Mouse (Mus musculus) adrenal gland, postnatal 14 days (tissue): ENCODE measurements around the gene Gp1bb. TPM values are rescaled to one million over a fixed set of nuclear protein-coding genes. Genes with fewer than 3 reads are reported as not detected.

ENCODE experiments used
- DNase-seq: peaks from one replicate; pipeline ENCODE4 v3.0.0; 2021; ENCODE audit warnings: mixed read lengths
- total RNA-seq: library from RNA; stranded (reverse); gene quantifications from 2 replicates; pipeline ENCODE4 v1.2.3, GENCODE M21; 2021

The Gp1bb gene
- total RNA-seq, 1 experiment from 2014 or later = 0.41 TPM

- no peak for DNase-seq
Observed at GRCm38 (mm10) chr16:18581050-18581622, 41.1 kb downstream of the Gp1bb start.

GRCm38 (mm10) chr16:18580389-18580788, 41.8 kb downstream of the Gp1bb start:
- no peak for DNase-seq

GRCm38 (mm10) chr16:18577599-18578160, 44.5 kb downstream of the Gp1bb start:
- no peak for DNase-seq

- DNase-seq = no peak
Observed at GRCm38 (mm10) chr16:18577071-18577470, 45.1 kb downstream of the Gp1bb start.

GRCm38 (mm10) chr16:18574196-18574595, 48.0 kb downstream of the Gp1bb start:
- peak; percentile 67 for DNase-seq

Other genes starting within 250 kb of the Gp1bb start
- gene Txnrd2, start 196.0 kb downstream of the Gp1bb start, total RNA-seq = 66.4 and 66.5 TPM in 2 replicates
- 117 and 147 TPM in 2 replicates for gene Comt, start 195.6 kb downstream of the Gp1bb start, total RNA-seq
- gene Gnb1l, start 123.7 kb downstream of the Gp1bb start, total RNA-seq = 5.7 and 6.4 TPM in 2 replicates
- 4.4 and 5.8 TPM in 2 replicates for gene Rtl10, start 123.5 kb downstream of the Gp1bb start, total RNA-seq
- 2.5 TPM in 1 of 2 replicates, not detected in the other for gene Tbx1, start 31.7 kb downstream of the Gp1bb start, total RNA-seq
- gene Gm49601, start 4.0 kb upstream of the Gp1bb start, total RNA-seq = 3.4 and 4.5 TPM in 2 replicates
- 12.1 and 15.2 TPM in 2 replicates for gene Sept5, start 7.6 kb upstream of the Gp1bb start, total RNA-seq
- 44.5 and 61.0 TPM in 2 replicates for gene Cldn5, start 154.4 kb upstream of the Gp1bb start, total RNA-seq
- 90.5 and 95.1 TPM in 2 replicates for gene Ufd1, start 189.4 kb upstream of the Gp1bb start, total RNA-seq
- 13.1 and 14.6 TPM in 2 replicates for gene Cdc45, start 189.6 kb upstream of the Gp1bb start, total RNA-seq
- gene 2510002D24Rik, start 214.2 kb upstream of the Gp1bb start, total RNA-seq = 15.4 and 19.3 TPM in 2 replicates
- 1.8 and 5.6 TPM in 2 replicates for gene Gm28539, start 214.2 kb upstream of the Gp1bb start, total RNA-seq